Mouse (Mus musculus) liver, embryonic 15.5 days (tissue): ENCODE measurements around the gene Msi2. TPM values are rescaled to one million over a fixed set of nuclear protein-coding genes. Genes with fewer than 3 reads are reported as not detected.

Experiments used
- ATAC-seq: fragments of 200-750 bp; cut with Nextera tagmentation; 2 replicates; pipeline ENCODE4 v1.8.0; 2017; ENCODE audit warnings: moderate number of reproducible peaks, mild to moderate bottlenecking, moderate library complexity; ENCODE audit not compliant: insufficient read depth
- H3K27ac ChIP-seq: fragments of 300-500 bp; sonication (generic); replicated peaks from 2 replicates; pipeline ENCODE4 v1.5.1; 2015; ENCODE audit warnings: mild to moderate bottlenecking, inconsistent platforms
- H3K27me3 ChIP-seq: fragments of 300-500 bp; sonication (generic); 2 replicates; pipeline ENCODE4 v1.6.1; 2015; ENCODE audit warnings: mild to moderate bottlenecking, inconsistent platforms
- H3K36me3 ChIP-seq: fragments of 300-500 bp; sonication (generic); replicated peaks from 2 replicates; pipeline ENCODE4 v1.6.1; 2015; ENCODE audit warnings: moderate library complexity, mild to moderate bottlenecking, inconsistent platforms
- H3K4me1 ChIP-seq: fragments of 300-500 bp; sonication (generic); replicated peaks from 2 replicates; pipeline ENCODE4 v1.6.1; 2015; ENCODE audit warnings: inconsistent platforms
- H3K4me2 ChIP-seq: fragments of 300-500 bp; sonication (generic); 2 replicates; pipeline ENCODE4 v1.6.1; 2015; ENCODE audit warnings: moderate library complexity, mild to moderate bottlenecking, inconsistent platforms
- H3K4me3 ChIP-seq: fragments of 300-500 bp; sonication (generic); replicated peaks from 2 replicates; pipeline ENCODE4 v1.5.1; 2015; ENCODE audit warnings: mild to moderate bottlenecking, inconsistent platforms
- H3K9ac ChIP-seq: fragments of 300-500 bp; sonication (generic); 2 replicates; pipeline ENCODE4 v1.6.1; 2015; ENCODE audit warnings: moderate library complexity, mild to moderate bottlenecking, inconsistent platforms
- H3K9me3 ChIP-seq: fragments of 300-500 bp; sonication (generic); replicated peaks from 2 replicates; pipeline ENCODE4 v1.6.1; 2016; ENCODE audit warnings: inconsistent platforms
- WGBS: fragments of 180-500 bp; shearing (Covaris S2); methylation state at CpG from one replicate; pipeline ENCODE4 v1.1.7; 2015; ENCODE audit warnings: mixed read lengths; ENCODE audit not compliant: insufficient replicate concordance; 5-methylcytosine and 5-hydroxymethylcytosine counted together
- polyA plus RNA-seq: library from polyadenylated mRNA; unstranded; fragments of >200 nt; fragmentation: Nextera tagmentation; extraction: Ambion mirVana; gene quantifications from 2 replicates; pipeline ENCODE4 v1.2.1, GENCODE M21; 2015

Gene Msi2
- polyA plus RNA-seq, 1 experiment from 2014 or later: 3.1 TPM

DNA sequence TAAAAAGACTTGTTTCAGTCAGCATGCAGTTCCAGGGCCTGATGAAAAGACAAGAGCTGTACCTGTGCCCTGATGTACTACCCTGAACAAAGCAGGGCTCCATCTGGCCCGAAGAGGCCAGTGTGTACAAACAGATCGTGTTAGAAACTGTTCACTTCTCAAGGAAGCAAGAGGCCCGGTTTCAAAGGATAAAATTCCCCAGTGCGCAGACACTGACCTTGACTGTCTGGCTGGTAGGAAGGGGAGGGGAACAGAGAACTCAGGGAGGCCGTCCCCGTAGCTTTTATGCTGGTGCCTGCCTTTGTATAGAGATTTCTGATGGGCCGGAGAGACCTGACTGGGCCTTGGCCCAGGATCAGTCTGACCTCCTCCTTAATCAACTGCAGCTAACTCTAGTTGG, 316.0 kb downstream of the Msi2 start:
- H3K4me2 ChIP-seq: no peak overlapping the region
- ATAC-seq: no peak
- H3K27ac ChIP-seq: no peak overlapping the region
- no peaks in the 10 kb centered on the region for H3K9me3 ChIP-seq
- WGBS: 65% methylated on average over 7 of the region's 7 CpGs
- no peaks in the 10 kb centered on the region for H3K36me3 ChIP-seq
- H3K27me3 ChIP-seq: no peaks in the 10 kb centered on the region
- peaks cover 14% of the 10 kb centered on the region; the same call in 1 of the 2 replicates for H3K4me1 ChIP-seq
- no peak overlapping the region for H3K4me3 ChIP-seq
- H3K9ac ChIP-seq: no peak overlapping the region

DNA sequence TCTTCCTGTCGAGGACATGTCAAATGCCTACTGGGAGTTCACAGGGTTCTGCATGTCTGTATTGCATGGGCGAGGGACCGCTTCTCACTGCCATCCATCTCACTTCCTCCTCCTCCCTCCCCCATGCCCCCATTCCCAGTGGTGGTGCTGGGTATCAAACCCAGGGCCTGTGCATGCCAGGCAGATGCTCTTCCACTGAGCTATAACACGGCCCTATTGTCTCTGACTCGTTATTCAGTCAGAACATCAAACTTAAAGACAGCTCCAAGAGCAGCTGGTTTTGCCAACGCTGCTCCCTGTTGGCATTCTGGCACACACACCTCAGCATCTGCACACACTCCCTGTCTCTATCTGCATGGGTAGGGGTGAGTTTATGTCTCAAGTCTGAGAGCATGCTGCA, 317.0 kb downstream of the Msi2 start:
- 75% methylated on average over 6 of the region's 6 CpGs for WGBS
- ATAC-seq: no peak
- H3K27ac ChIP-seq: no peak overlapping the region
- H3K27me3 ChIP-seq: no peaks in the 10 kb centered on the region
- H3K9ac ChIP-seq: no peak overlapping the region
- H3K4me2 ChIP-seq: no peak overlapping the region
- H3K4me1 ChIP-seq: peaks cover 14% of the 10 kb centered on the region; the same call in 1 of the 2 replicates
- H3K9me3 ChIP-seq: no peaks in the 10 kb centered on the region
- no peak overlapping the region for H3K4me3 ChIP-seq
- H3K36me3 ChIP-seq: no peaks in the 10 kb centered on the region

DNA sequence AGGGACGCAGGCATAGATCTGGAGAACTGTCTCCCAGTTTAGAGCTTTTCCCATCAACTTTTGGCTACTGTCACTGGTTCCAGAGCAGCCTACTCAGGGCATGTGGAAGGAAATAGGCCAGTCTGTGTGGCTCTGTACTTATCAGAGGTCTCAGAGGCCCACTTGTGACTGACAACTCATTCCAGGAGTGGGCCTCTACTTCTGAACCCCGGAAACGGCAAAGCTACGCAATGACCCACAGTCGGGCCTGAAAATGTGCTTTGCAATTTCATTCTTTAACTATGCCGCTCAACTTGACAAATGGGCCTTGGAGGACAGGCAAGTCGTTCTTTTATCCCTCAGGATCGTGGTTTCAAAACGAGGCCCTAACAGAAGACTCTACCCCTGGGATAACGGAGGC, 317.4 kb downstream of the Msi2 start:
- H3K27me3 ChIP-seq: no peaks in the 10 kb centered on the region
- H3K9me3 ChIP-seq: no peaks in the 10 kb centered on the region
- no peak for ATAC-seq
- no peak overlapping the region for H3K9ac ChIP-seq
- no peak overlapping the region for H3K4me3 ChIP-seq
- H3K4me1 ChIP-seq: peaks cover 14% of the 10 kb centered on the region; the same call in 1 of the 2 replicates
- 71% methylated on average over 10 of the region's 10 CpGs for WGBS
- H3K36me3 ChIP-seq: no peaks in the 10 kb centered on the region
- no peak overlapping the region for H3K4me2 ChIP-seq
- H3K27ac ChIP-seq: no peak overlapping the region

DNA sequence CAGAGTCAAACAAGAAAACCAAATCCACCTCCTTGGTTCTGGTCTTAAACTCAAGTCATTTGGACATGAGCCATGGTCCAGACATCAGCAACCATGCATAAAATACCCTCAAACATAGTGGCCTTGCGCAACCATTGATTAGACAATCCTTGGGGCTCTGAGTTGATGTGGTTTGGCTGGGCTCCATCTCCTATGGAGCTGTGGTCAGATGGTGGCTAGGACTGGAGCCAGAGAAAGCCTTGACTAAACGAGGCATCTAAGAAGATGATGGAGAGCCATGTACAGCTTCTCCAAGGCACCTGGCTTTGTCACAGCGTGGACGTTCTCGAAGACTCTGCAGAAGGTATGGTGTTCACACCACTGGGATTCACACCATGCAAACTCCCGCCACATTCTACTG, 318.1 kb downstream of the Msi2 start:
- Histone ChIP-seq H3K9me3 (no peaks in the 10 kb centered on the region), H3K4me3 (no peak overlapping the region), H3K4me1 (peaks cover 15% of the 10 kb centered on the region; the same call in 1 of the 2 replicates), H3K27ac (no peak overlapping the region), H3K27me3 (no peaks in the 10 kb centered on the region), H3K36me3 (no peaks in the 10 kb centered on the region), H3K9ac (no peak overlapping the region), H3K4me2 (no peak overlapping the region)
- WGBS: 68% methylated on average over 6 of the region's 6 CpGs
- no peak for ATAC-seq

DNA sequence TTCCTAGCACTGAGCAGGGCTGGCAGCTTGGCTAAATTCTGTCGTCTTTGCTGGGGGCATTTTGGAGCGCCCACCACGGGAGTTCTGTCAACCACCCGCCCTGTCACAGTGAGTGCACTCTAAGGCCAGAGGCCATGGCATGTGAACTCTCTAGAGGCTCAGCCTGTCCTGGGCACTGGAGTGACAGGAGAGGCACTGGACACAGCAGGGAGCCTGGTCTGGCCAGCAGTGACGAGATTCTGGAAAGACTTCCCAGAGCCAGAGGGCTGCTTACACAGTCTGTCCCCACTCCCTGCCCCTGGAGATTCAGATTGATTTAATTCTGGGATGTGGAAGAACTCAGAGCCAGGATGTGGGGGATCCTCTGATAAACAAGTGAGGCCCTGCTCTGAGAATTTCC, 318.9 kb downstream of the Msi2 start:
- ATAC-seq: no peak
- WGBS: 72% methylated on average over 5 of the region's 5 CpGs
- no peaks in the 10 kb centered on the region for H3K27me3 ChIP-seq
- peaks cover 14% of the 10 kb centered on the region; the same call in 1 of the 2 replicates for H3K4me1 ChIP-seq
- H3K4me2 ChIP-seq: no peak overlapping the region
- H3K9ac ChIP-seq: no peak overlapping the region
- H3K4me3 ChIP-seq: no peak overlapping the region
- no peak overlapping the region for H3K27ac ChIP-seq
- H3K36me3 ChIP-seq: no peaks in the 10 kb centered on the region
- H3K9me3 ChIP-seq: no peaks in the 10 kb centered on the region

DNA sequence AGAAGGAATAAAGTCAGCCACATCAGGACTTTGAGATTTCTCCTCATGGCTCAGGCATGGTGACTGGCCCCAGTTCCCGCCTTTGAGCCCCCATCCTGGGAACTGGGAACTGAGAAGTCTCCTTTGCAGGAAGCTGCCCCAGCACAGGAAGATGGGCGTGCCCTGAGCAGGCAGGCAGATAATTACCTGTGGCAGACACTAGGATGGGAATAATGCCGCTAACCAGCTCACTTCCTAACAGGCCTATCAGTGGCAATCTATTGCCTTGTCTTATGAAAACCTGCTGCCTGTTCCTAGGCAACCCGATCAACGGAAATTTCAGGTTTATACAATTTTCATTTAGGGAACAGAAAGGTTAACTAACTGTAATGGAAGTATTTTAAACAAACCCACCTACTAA, 319.3 kb downstream of the Msi2 start:
- no peak for ATAC-seq
- H3K9ac ChIP-seq: no peak overlapping the region
- no peak overlapping the region for H3K4me3 ChIP-seq
- H3K27ac ChIP-seq: no peak overlapping the region
- H3K36me3 ChIP-seq: no peaks in the 10 kb centered on the region
- peaks cover 11% of the 10 kb centered on the region; the same call in 1 of the 2 replicates for H3K4me1 ChIP-seq
- no peaks in the 10 kb centered on the region for H3K9me3 ChIP-seq
- WGBS: 64% methylated on average over 5 of the region's 5 CpGs
- H3K27me3 ChIP-seq: no peaks in the 10 kb centered on the region
- H3K4me2 ChIP-seq: no peak overlapping the region

DNA sequence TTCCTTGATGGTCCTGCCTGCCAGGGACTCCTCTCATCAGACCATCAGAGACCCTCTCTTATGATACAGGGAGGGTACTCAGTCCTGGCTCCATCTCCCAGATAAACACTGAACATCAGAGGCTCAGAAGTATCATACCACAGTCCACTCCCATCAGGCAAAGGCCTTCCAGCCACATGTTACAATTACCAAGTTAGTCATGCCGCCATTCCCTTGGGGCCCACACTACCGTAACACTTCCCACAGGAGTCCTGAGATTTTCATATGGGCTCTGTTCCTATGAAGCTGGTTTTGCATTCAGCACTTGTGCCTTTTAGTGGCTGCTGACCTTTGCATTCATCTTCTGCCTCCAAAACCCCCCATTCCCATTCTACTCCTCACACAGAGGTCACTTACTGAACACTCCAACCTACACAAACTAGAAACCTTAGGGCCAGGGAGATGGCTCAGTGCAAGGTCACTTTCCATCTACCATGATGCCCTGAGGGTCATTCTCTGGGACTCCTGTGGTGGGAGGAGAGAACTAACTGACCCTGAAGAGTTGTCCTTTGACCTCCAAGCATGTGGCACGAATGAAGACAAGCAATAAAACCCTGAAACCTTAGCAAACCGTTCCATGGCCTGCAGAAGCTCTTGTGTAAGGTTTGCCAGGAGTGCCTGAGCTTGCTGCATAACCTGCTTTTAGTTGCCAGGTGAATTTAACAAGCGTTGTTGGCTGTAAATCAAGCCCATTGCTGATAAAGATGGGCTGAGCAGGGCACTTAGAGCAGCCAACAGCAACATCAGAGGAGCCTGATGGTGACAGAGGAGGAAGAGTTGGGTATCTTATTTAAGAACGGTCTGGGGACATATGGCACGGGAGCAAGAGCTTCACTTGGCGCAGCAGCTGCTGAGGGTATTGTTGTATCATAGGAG, 323.0 kb downstream of the Msi2 start:
- H3K4me1 ChIP-seq: peaks cover 2% of the 10 kb centered on the region; the same call in 1 of the 2 replicates
- H3K9me3 ChIP-seq: no peaks in the 10 kb centered on the region
- no peak overlapping the region for H3K4me3 ChIP-seq
- H3K9ac ChIP-seq: no peak overlapping the region
- no peak for ATAC-seq
- H3K4me2 ChIP-seq: no peak overlapping the region
- no peak overlapping the region for H3K27ac ChIP-seq
- H3K36me3 ChIP-seq: no peaks in the 10 kb centered on the region
- 74% methylated on average over 8 of the region's 8 CpGs for WGBS
- no peaks in the 10 kb centered on the region for H3K27me3 ChIP-seq

DNA sequence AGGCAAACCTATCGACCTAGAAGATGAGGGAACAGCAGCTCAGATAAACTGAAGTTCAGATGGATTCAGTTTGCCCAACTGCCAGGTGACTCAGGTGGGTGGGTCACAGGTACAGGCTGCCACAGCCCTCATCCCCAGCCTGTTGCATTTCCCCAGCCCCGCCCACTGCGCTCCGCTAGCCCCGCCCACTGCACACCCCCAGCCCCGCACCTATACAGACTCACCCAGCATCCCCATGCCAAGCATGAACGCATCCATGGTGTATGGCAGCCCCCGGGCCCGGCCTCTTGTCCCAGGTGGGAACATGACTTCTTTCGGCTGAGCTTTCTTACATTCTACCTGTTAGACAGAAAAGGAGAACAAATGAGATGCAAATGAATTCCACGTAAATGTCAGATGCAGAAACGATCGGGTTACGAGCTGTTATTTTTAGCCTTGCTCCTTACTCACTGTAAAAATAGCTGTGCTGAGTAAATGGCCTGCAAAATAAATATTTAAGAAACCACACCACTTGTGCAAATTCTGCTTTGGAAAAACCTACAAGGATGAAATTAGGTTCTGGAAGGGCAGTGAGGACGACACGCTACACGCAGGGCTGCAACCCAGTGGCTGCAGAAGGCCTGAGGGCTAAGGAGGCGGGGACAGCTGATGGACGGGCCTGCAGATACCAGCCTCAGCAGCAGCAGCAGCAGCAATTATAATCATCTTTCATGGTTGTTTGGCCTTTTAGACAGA, 323.8 kb downstream of the Msi2 start:
- 76% methylated on average over 19 of the region's 19 CpGs for WGBS
- Histone ChIP-seq H3K9me3 (no peaks in the 10 kb centered on the region), H3K27ac (no peak overlapping the region), H3K4me1 (0 out of 2 replicates have a peak, but pooled peaks cover 2% of the 10 kb centered on the region), H3K36me3 (no peaks in the 10 kb centered on the region), H3K4me2 (no peak overlapping the region), H3K27me3 (no peaks in the 10 kb centered on the region), H3K9ac (no peak overlapping the region), H3K4me3 (no peak overlapping the region)
- no peak for ATAC-seq

DNA sequence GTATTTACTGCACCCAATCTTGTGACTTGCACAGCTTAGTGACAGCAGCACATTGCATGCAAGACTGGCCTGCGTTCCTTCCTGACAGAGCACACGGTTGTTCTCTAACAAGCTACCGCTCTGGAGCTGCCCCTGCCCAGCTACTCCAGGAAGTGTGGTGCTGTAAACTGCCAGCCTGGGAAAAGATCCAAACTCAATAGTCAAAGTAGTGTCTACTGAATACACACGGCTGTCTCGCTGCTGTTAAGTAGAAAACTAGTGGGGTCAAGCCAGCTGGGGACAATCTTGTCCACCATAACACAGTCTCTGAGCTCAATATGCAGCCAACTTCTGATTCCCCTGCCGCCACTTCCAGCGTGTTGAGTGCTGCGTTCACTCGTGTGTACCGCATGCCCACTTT, 325.6 kb downstream of the Msi2 start:
- WGBS: 86% methylated on average over 10 of the region's 10 CpGs

DNA sequence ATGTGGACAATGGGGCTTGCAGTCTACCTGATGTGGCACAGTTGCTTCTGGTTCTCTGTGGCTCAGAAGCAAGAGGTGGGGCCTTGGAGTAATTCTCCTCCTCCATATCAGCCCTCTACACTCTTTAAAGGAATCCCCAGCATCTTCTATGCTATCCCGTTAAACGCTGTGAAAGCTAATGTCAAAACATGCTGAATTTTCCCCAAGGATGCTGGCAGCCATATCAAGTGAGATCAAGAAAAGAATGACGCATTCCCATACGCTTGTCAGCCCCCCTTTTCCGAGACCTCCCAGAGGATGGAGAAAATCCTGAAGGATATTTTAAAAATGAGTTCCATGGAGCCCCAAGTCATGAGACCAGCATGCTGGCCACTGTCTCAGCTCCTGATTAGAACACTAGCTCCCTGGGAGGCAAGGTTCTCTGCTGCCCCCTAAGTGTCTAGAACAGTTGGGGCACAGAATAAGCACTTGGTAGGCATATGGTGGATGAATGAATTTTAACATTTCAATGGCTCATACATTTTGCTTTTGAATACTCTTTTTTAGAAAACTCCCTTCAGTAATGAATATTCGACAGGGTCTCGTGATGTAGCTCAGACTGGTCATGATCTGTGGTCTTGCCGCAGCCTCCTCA, 327.0 kb downstream of the Msi2 start:
- no peak for ATAC-seq
- Histone ChIP-seq H3K4me3 (no peak overlapping the region), H3K27ac (no peak overlapping the region), H3K36me3 (no peaks in the 10 kb centered on the region), H3K4me1 (peaks cover 12% of the 10 kb centered on the region; the same call in 1 of the 2 replicates), H3K9me3 (no peaks in the 10 kb centered on the region), H3K9ac (no peak overlapping the region), H3K4me2 (no peak overlapping the region), H3K27me3 (no peaks in the 10 kb centered on the region)
- WGBS: 82% methylated on average over 8 of the region's 8 CpGs

More for the DNA sequence above, 325.6 kb downstream of the Msi2 start:
- Histone ChIP-seq H3K4me1 (0 out of 2 replicates have a peak, but pooled peaks cover 2% of the 10 kb centered on the region), H3K9me3 (no peaks in the 10 kb centered on the region), H3K36me3 (no peaks in the 10 kb centered on the region), H3K4me3 (no peak overlapping the region), H3K27me3 (no peaks in the 10 kb centered on the region), H3K9ac (no peak overlapping the region), H3K4me2 (no peak overlapping the region), H3K27ac (no peak overlapping the region)
- ATAC-seq: no peak

DNA sequence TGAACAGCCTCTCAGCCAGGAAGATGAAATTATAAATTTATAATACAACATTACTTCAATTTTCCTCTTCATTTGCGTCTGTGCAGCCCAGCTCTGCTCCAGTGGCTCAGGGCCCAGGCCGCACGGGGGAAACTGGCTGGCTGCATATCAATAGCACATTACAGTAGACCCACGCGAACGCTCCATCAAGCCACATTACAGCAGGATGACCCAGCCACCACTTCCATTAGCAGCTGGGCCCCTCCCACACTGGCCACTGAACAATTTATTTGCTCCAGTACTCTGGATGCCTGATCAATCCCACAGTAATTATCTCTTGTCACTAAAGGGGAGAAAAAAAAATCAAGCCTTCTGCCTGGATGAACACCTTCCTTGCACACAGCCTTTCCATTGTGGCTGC, 328.8 kb downstream of the Msi2 start:
- Histone ChIP-seq H3K9me3 (no peaks in the 10 kb centered on the region), H3K9ac (no peak overlapping the region), H3K27ac (no peak overlapping the region), H3K4me3 (no peak overlapping the region), H3K36me3 (no peaks in the 10 kb centered on the region), H3K27me3 (no peaks in the 10 kb centered on the region), H3K4me1 (peaks cover 12% of the 10 kb centered on the region; the same call in 1 of the 2 replicates), H3K4me2 (no peak overlapping the region)
- ATAC-seq: no peak
- WGBS: 82% methylated on average over 6 of the region's 6 CpGs
